In the genomic region with DNA sequence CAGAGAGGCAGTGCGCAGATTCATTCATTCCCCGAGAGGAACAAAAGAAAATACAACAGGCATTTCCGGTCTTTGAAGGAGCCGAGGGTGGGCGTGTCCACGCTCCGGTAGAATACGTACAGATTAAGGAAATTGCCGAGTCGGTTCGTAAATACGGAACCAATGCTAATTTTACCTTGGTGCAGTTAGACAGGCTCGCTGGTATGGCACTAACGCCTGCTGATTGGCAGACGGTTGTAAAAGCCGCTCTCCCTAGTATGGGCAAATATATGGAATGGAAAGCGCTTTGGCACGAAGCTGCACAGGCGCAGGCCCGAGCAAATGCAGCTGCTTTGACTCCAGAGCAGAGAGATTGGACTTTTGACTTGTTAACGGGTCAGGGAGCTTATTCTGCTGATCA, we compare ENCODE assay signal across 8 mouse cellular contexts.
DNase-seq lines count a peak whose midpoint lies in the region.

No protein-coding gene starts in this region.

- peak; percentile 2 for DNase-seq in adrenal gland, adult 8-10 months
- DNase-seq in cerebellum, postnatal 36 days: peak; percentile 0 to 8
- DNase-seq in heart, adult 9 months (ENCODE audit: low spot score in 2 of 2): peak; percentile 12 to 13
- peak; percentile 2 for DNase-seq in kidney, postnatal 10 days
- DNase-seq in left cerebral cortex, adult 8-10 months (ENCODE audit: low spot score in 2 of 2): peak; percentile 24 to 34
- peak; percentile 1 to 2 for DNase-seq in natural killer cell, adult 2 months (ENCODE audit: low spot score in 2 of 2)
- DNase-seq in spleen, postnatal 14 days (ENCODE audit: low spot score in 2 of 2): peak; percentile 0 to 9
- peak; percentile 0 for DNase-seq in urinary bladder, adult 18-20 months (ENCODE audit: low spot score in 2 of 2)

Comparison
In these comparisons a context has a peak if more than half of its experiments do, and no peak if none do; other contexts are left out.
1. Peak in every context shown above with its lines: DNase-seq.